Mouse (Mus musculus): ENCODE results near the gene 2510009E07Rik.

Gene 2510009E07Rik

GRCm38 (mm10) chr16:21694463-21695241, at the start of gene 2510009E07Rik:
TSS of gene 2510009E07Rik (minus strand) at chr16:21694665.
- DNase-seq: peak; percentile 93

GRCm38 (mm10) chr16:21743401-21743800, 48.9 kb upstream of the 2510009E07Rik start:
- no peak for DNase-seq

GRCm38 (mm10) chr16:21742898-21743297, 48.4 kb upstream of the 2510009E07Rik start:
- DNase-seq: no peak

- DNase-seq: no peak
These were observed 47.9 kb upstream of the 2510009E07Rik start for GRCm38 (mm10) chr16:21742191-21742870.

GRCm38 (mm10) chr16:21741542-21741941, 47.1 kb upstream of the 2510009E07Rik start:
- no peak for DNase-seq

GRCm38 (mm10) chr16:21735638-21736037, 41.2 kb upstream of the 2510009E07Rik start:
- no peak for DNase-seq

GRCm38 (mm10) chr16:21727897-21728364, 33.5 kb upstream of the 2510009E07Rik start:
- DNase-seq: peak; percentile 84

- DNase-seq: no peak
These were observed 33.0 kb upstream of the 2510009E07Rik start for GRCm38 (mm10) chr16:21727421-21727820.

- DNase-seq: no peak
These were observed 29.8 kb upstream of the 2510009E07Rik start for GRCm38 (mm10) chr16:21724261-21724660.

- no peak for DNase-seq
These were observed 25.3 kb upstream of the 2510009E07Rik start for GRCm38 (mm10) chr16:21719770-21720169.

GRCm38 (mm10) chr16:21714516-21714915, 20.1 kb upstream of the 2510009E07Rik start:
- peak; percentile 43 for DNase-seq

GRCm38 (mm10) chr16:21710321-21710720, 15.9 kb upstream of the 2510009E07Rik start:
- no peak for DNase-seq

GRCm38 (mm10) chr16:21704691-21705090, 10.2 kb upstream of the 2510009E07Rik start:
- DNase-seq: no peak

GRCm38 (mm10) chr16:21702314-21702690, 7.8 kb upstream of the 2510009E07Rik start:
- no peak for DNase-seq

GRCm38 (mm10) chr16:21701611-21702313, 7.3 kb upstream of the 2510009E07Rik start:
- no peak for DNase-seq

GRCm38 (mm10) chr16:21698136-21698535, 3.7 kb upstream of the 2510009E07Rik start:
- no peak for DNase-seq

- DNase-seq: no peak
These were observed 2.5 kb upstream of the 2510009E07Rik start for GRCm38 (mm10) chr16:21696946-21697345.

- peak; percentile 49 for DNase-seq
These were observed 745 bp upstream of the 2510009E07Rik start for GRCm38 (mm10) chr16:21695242-21695578.

- DNase-seq: peak; percentile 57
These were observed 443 bp downstream of the 2510009E07Rik start for GRCm38 (mm10) chr16:21693981-21694462.

- no peak for DNase-seq
These were observed 4.2 kb downstream of the 2510009E07Rik start for GRCm38 (mm10) chr16:21690216-21690755.

GRCm38 (mm10) chr16:21689141-21689540, 5.3 kb downstream of the 2510009E07Rik start:
- no peak for DNase-seq

GRCm38 (mm10) chr16:21687406-21687805, 7.1 kb downstream of the 2510009E07Rik start:
- DNase-seq: no peak

- DNase-seq: no peak
These were observed 17.7 kb downstream of the 2510009E07Rik start for GRCm38 (mm10) chr16:21676791-21677190.

All from right cerebral cortex, postnatal 4 days (tissue).